Mouse (Mus musculus) embryonic fibroblast, embryonic 13.5 days (primary cell): Measurements from ENCODE around the gene Ugt1a5.

ENCODE experiments used
- CTCF ChIP-seq: IDR thresholded peaks from 2 replicates; pipeline ENCODE4 v1.5.1; 2011; ENCODE audit warnings: mild to moderate bottlenecking, control low read depth, low read length, moderate library complexity, borderline replicate concordance; ENCODE audit not compliant: insufficient read depth
- POLR2A ChIP-seq: IDR thresholded peaks from 2 replicates; pipeline ENCODE4 v1.6.1; 2011; ENCODE audit warnings: low read depth, mild to moderate bottlenecking, control low read depth, low read length, moderate library complexity

- TF ChIP-seq POLR2A = no peak
- no peak for TF ChIP-seq CTCF
These were observed 102.3 kb downstream of the Ugt1a5 start for GRCm38 (mm10) chr1:88268070-88268469.
